Mouse (Mus musculus): ENCODE measurements around the gene Snrnp40.

The Snrnp40 gene

DNA sequence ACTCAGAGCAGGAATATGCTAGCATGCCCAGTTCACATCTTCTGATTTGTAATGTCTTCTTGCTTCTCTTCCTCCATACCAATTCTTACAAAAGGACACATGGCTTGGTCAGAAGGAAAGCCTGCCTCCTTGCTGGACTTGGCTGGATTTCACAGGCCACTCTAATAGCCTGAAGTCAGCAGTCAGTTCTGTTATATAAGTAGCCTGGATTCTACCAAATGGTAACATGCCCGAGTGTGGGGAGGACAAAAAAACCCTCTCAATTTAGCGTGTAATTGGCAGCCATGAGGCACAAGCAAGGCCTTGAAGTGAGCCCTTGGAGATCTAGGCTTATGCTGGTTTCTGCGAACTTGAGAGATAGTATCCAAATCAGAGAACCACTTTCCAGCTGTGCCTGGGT lies 27.3 kb downstream of the Snrnp40 start:
- no peak for DNase-seq

DNA sequence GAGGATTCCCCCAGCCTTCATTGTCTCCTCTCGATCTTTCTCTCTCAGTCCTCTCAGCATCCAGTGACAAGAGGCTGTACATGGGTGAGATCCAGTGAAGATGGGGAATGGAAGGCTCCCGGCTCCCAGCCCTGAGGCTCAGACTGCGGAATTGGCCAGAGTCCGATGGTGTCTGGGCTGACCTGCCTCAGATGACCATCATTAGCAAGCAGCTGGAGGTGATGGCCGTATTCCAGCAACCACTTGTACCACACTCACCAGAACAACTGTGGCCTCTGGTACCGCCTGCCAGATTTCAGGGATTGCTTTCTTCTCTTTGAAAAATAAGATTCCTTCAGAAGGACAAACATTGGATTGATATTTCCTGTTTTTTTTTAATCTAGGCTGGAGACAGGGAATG lies 29.6 kb downstream of the Snrnp40 start:
- no peak for DNase-seq

DNA sequence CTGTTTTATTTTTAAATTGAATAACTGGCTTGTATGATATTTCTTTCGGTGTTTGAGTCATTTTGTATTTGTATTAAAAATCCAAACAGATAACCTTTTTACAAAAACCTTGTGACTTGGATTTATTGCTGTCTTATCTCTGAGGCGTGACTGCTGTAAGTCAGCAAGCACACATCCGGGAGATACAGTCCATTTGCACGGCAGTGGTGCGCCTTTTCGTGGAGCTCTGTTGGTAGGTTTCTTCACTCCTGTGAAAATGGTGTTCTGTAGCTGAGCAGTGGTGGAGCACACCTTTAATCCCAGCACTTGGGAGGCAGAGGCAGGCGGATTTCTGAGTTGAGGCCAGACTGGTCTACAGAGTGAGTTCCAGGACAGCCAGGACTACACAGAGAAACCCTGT lies 30.0 kb downstream of the Snrnp40 start:
- no peak for DNase-seq

DNA sequence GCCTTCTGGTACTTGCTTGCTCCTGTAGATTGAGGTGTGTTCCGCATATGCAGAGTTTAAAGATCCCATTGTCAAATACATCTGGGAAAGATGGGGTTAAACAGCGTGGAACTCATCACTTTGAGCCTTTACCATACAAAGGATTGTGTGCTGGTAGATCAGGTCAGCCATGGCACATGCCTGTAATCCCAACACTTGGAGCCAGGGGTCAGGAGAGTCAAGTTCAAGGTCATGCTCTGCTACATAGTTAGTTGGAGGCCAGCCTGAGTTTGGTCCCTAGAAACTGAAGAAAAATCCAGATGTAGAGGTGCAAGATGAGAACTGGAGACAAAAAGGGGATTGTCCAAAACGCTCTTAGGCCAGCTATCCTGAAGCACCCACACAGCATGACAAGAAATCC lies 31.3 kb downstream of the Snrnp40 start:
- no peak for DNase-seq
